Mouse (Mus musculus) gastrocnemius, adult 2 months (tissue): ENCODE measurements around the gene Dclk1. TPM values are rescaled to one million over a fixed set of nuclear protein-coding genes. Genes with fewer than 3 reads are reported as not detected.

ENCODE experiments used
- DNase-seq: peaks from one replicate; pipeline ENCODE4 v3.0.0; 2022
- H3K27ac ChIP-seq: fragments of 200-600 bp; 2 replicates; pipeline ENCODE4 v1.8.1; 2022; ENCODE audit warnings: mild to moderate bottlenecking
- H3K4me3 ChIP-seq: fragments of 200-600 bp; 2 replicates; pipeline ENCODE4 v1.8.1; 2022; ENCODE audit warnings: mild to moderate bottlenecking, moderate library complexity
- CTCF ChIP-seq: fragments of 200-600 bp; IDR thresholded peaks from 2 replicates; pipeline ENCODE4 v1.8.1; 2022; ENCODE audit warnings: antibody characterized with exemption, mild to moderate bottlenecking, moderate library complexity
- intact Hi-C: fragments of 180-260 bp; cut with DNase I; formaldehyde crosslinking; loops from one replicate; pipeline ENCODE4 v1.15.1; 2025
- total RNA-seq, 2 experiments: library from RNA; stranded (reverse); gene quantifications; 2 replicates each; pipeline ENCODE4 v1.2.3; 2021

Gene Dclk1
- total RNA-seq, 2 experiments from 2014 or later: 1.5 to 3.5 TPM

DNA sequence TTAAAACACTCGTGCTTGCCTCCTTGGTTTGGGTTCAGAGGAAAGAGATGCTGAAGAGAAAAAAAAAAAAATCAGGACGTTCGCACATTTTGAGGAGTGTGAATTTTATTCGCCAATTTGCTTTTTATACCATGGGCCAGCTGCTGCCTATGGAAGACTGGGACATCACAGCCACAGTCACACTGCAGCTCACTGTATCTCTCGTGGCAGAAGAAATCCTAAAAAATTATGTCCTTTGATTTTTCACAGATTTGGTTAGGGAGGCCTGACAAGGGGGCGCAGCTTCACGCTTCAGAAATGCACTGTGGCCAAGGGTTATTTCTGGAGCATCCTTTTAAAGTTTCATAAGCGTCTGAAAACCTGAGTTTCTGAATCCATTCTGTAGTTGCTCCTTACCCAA is 73.7 kb downstream of the Dclk1 start:
- TF ChIP-seq CTCF: no peak
- no peak for DNase-seq
- intact Hi-C loops: no loop called here
- H3K27ac ChIP-seq: no peak overlapping the region
- no peak overlapping the region for H3K4me3 ChIP-seq

DNA sequence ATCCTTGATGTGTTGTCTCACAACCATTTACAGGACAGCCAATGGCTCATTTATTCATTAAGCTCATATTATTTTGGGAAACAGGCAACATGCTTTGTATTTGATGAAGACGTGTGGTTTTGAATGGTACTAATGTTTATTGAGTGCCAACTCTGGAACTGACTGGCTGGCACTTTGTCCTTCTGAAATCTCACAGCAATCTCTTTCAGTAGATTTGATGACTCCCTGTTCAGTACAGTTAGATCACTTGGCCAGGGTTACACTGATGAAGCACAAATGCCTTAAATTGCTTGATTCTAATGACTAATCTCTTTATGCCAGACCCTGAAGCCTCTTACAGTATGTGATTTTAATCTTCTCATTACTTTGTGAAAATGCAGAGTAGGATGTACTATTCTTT is 75.9 kb downstream of the Dclk1 start:
- intact Hi-C loops: no loop called here
- DNase-seq: no peak
- no peak for TF ChIP-seq CTCF
- no peak overlapping the region for H3K4me3 ChIP-seq
- no peak overlapping the region for H3K27ac ChIP-seq

DNA sequence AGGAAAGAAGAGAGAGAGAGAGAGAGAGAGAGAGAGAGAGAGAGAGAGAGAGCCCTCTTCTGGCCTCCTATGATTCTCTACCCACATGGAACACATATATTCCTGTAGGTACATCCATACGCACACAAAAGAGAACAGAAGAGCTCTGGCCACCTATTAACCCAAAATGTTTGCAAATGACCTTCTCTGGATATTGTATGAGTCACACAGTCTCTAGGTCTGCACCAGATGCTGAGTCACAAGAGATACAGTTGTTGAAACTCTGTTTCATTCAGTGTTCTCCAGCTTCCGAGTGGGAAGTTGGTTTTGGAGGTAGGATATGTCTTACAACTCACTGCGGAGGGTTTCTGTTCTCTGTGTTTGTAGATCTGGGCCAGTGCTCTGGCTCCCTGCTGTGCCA is 78.4 kb downstream of the Dclk1 start:
- DNase-seq: no peak
- no peak overlapping the region for H3K27ac ChIP-seq
- H3K4me3 ChIP-seq: no peak overlapping the region
- intact Hi-C loops: no loop called here
- no peak for TF ChIP-seq CTCF

DNA sequence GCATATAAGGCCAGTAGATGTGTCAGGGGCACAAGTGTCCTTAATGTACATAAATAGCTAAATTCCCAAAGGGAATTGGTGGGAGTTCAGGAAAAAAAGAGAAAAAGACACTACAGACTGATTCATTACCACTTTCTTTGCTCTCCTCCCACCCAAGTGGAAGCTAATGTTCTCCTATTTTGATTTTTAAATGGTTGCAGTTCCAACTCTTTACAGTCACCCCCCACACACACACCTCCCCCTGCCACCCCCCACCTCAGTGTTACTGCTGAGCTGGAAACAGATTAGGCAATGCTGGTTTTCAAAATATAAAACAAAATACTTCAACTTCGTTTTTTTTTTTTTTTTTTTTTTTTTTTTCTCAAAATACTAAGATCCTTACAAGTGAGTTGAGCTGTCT is 81.9 kb downstream of the Dclk1 start:
- DNase-seq: no peak
- H3K27ac ChIP-seq: no peak overlapping the region
- TF ChIP-seq CTCF: no peak
- intact Hi-C loops: no loop called here
- H3K4me3 ChIP-seq: no peak overlapping the region

DNA sequence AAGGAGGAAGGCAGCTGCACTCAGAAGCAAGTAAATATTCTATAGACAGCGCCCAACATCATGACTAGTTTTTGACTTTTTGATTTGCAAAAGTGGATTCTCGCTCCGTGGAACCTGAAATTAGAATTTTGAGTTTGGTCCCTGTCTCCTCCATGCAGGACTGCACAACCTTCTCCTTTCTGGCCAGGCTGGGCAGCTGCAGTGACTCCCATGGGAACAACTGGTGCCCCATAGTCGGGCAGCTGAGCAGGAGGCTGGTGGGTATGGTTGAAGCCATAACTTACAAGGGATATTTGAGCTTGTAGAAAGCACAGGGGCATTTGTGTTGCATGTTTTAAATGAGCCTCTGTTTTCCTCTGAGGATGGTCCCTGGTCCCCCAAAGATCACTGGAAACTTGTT is 88.3 kb downstream of the Dclk1 start:
- intact Hi-C loops: no loop called here
- no peak for DNase-seq
- no peak overlapping the region for H3K27ac ChIP-seq
- no peak overlapping the region for H3K4me3 ChIP-seq
- no peak for TF ChIP-seq CTCF

DNA sequence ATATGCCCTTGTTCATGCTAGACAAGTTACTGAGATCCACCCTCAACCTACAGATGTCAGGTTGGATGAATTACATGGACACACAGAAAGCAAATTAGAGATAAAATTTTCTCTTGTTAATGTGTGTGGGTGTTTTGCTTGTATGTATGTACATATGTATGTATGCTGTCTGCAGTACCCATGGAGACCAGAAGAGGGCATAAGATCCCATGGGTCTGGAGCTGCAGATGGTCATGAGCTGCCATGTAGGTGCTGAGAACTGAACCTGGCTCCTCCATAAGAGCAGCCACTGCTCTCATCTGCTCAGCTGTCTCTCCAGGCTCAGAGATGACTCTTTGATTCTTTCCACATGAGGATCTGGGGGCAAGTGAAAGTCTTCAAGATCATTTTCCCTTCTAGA is 89.5 kb downstream of the Dclk1 start:
- Histone ChIP-seq H3K27ac (no peak overlapping the region), H3K4me3 (no peak overlapping the region)
- intact Hi-C loops: no loop called here
- no peak for DNase-seq
- peak; percentile 12; the same call in 1 of the 2 replicates for TF ChIP-seq CTCF

DNA sequence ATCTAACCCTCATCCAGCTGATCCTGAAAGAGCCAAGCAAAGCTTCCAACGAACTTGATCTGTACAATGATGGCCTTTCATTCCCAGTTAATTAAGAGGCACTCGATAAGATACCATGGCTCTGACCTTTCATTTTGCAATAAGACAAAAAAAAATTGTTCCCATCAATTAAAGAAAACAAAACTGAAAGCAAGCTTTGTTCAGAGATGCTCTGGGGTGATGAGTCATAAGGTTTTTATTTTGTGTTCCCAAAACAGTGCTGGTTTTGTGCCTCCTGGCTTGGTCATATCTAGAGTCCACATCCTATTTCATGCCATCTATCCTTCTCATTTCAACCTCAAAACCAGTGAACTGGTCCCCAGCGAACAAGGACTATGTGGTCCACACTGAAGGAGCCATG is 91.3 kb downstream of the Dclk1 start:
- intact Hi-C loops: no loop called here
- Histone ChIP-seq H3K4me3 (no peak overlapping the region), H3K27ac (no peak overlapping the region)
- DNase-seq: no peak
- TF ChIP-seq CTCF: no peak

DNA sequence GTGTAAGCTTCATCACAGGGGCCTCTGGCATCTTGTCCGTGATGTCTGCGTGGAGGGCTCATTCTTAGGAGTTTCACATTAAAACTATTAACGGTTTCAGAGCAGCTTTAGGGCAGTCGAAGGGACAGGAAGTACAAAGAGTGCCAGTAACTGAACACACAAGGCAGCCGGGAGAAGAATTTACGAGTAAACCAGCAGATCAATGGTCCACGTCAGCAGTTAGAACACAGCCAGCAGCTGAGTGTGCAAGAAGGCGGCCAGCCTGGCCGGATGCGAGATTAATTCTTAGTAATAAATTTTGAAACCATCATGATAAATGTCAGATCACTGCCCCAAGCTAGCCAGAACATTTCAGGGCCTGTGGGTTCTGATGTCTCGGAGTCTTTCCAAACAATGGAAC is 94.7 kb downstream of the Dclk1 start:
- peak; percentile 59 for DNase-seq
- Histone ChIP-seq H3K27ac (peak overlapping the region; percentile 39; the same call in 1 of the 2 replicates), H3K4me3 (no peak overlapping the region)
- intact Hi-C loops: no loop called here
- TF ChIP-seq CTCF: no peak

DNA sequence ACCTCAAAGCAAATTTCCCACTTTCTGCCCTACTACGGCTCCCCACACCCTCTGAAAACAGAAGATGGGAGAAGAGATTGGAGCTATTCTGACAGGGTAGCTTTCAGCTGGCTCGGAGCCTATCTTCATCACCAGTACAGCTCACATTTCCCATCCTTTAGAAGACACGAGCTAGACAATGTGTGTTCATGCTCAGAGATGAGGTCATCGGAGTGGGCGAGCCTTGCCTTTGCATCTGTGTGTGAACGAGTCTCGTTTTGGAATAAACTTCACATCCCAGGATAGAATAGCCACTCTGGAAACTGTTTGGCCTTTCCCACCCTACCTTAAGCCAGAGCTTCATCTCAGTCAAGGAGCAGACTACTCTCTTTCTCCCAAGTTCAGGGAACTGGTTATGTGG is 95.5 kb downstream of the Dclk1 start:
- Histone ChIP-seq H3K4me3 (no peak overlapping the region), H3K27ac (peak overlapping the region; percentile 39; the same call in 1 of the 2 replicates)
- DNase-seq: no peak
- TF ChIP-seq CTCF: no peak
- intact Hi-C loops: no loop called here

DNA sequence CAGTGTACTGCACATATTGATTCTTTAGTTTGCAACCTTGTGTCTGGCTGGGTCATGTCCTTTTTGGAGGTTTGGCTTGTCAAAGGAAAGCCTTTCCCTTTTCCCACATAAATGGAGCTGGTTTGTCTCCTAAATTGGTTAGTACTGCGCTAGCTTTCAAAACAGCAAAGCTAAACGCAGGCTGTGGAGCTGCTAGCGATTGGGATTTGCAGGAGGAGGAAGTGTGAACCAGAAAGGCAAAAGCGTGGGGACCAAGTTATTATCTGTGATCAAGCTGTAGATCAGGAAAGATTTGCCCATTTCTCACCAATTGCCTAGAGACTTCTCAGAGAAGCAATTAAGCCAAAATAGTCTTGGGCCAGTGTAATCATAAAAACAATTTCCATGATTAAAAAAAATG is 100.3 kb downstream of the Dclk1 start:
- no peak for TF ChIP-seq CTCF
- no peak for DNase-seq
- intact Hi-C loops: no loop called here
- H3K27ac ChIP-seq: no peak overlapping the region
- H3K4me3 ChIP-seq: no peak overlapping the region

DNA sequence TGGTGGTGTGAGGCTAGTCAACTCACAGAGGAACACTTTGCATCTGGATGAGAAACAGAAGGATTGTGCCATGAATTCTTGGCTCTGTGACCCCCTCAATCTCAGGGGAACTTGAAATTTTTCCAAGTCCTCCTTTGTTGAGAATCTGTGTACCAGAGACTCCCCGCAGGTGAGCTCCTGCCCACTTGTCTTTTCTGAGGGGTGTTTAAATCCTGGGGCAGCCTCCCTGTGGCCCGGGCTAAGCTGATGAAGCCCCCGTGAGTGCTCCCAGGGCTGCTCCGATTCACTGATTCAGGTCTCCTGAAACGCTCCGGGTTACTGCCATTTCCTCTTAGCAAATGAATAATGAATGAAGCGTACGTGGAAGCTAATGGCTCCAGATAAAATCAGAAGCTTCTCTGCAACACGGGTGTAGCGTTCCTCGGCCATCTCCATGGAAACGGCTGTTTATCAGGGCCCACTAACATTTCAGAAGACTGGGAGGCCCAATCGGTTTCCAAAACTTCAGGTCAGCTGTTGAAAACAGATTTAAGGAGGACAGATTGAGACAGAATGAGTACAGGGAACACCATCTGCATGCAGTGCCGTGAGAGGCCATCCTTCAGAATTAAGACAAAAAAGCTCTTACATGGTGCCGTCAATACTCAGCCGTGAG is 105.3 kb downstream of the Dclk1 start:
- intact Hi-C loops: no loop called here
- no peak for TF ChIP-seq CTCF

DNA sequence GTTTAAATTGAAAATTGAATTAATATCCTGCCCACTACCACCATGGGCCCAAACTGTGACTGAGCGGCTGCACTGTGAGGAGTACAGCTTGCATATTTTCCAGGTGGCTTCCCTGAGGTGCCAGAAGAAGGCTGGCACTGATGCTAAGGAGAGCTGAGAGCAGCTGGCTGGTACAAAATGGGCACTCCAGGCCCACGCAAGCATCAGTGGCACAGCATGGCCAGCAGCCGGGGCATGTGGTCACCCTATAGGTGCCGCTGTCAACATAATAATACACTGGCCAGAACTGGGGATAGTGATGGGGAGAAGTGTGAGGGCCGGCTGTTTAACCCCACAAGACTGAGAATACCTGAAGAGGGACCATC is 105.8 kb downstream of the Dclk1 start:
- H3K4me3 ChIP-seq: no peak overlapping the region
- no peak for TF ChIP-seq CTCF
- intact Hi-C loops: no loop called here
- no peak overlapping the region for H3K27ac ChIP-seq
- no peak for DNase-seq

More for the DNA sequence above, 105.3 kb downstream of the Dclk1 start:
- H3K27ac ChIP-seq: no peak overlapping the region
- no peak for DNase-seq
- H3K4me3 ChIP-seq: no peak overlapping the region

DNA sequence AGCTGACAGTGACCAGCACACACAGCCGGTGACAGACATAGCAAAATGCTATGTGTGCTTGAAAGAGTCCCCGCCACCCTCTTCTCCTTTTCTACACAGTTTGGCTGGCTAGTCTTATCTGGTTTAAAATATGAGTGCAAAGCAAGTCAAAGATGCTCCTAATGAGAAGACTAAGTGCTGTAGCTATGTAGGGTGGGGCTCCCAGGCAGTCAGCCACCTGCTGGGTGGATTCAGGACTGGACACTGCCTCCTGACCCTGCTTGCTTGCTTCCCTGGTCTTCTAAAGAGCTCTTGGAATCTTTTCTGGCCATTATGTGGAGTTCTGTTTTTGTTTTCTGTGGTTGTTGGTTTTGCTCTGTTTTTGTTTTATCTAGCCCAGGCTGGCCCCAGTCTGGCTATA is 108.0 kb downstream of the Dclk1 start:
- no peak for DNase-seq
- H3K4me3 ChIP-seq: no peak overlapping the region
- no peak for TF ChIP-seq CTCF
- H3K27ac ChIP-seq: no peak overlapping the region
- intact Hi-C loops: loop anchor here (10.0 kb wide), 1 partner anchor 105 kb away; the partner anchor contains the start of gene Dclk1

DNA sequence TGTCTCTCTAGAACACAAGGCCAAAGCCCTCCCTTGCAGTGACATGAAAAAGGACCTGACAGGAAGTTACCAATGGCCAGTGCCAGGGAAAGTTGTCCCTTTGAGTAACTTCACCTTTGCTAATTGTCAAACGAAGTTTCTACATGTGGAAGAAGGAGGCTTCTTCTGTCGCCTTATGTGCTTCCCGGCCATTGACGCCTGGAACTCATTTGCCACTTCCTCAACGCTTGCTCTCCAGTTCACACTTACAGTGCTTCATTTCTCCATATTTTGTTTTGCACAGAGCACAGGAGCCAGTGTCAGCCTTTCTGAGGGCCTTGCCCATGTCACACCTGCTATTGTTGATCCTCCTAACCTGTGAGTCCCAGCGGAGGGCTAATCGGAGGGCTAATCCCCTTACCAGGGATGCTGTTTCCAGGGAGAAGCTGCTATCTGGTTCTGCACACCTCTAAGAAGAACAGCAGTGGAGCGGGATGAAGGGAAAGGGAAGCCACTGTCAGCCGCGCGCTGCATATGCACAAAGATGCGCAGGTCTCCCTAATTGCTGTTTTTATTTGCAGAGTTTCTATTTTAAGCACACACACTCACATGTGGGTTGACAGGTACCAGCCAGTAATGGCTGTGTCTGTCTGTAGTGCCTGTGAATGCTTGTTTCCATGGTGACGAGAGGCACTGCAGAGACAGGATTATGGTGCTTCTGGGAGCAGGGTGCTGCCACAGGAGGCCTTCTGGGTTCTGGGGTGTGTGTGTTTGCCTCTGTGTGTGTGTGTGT is 109.3 kb downstream of the Dclk1 start:
- no peak for TF ChIP-seq CTCF
- DNase-seq: no peak
- Histone ChIP-seq H3K27ac (no peak overlapping the region), H3K4me3 (no peak overlapping the region)
- intact Hi-C loops: loop anchor here (10.0 kb wide), 1 partner anchor 107 kb away; the partner anchor contains the start of gene Dclk1
